Mouse (Mus musculus): ENCODE data around the gene Galt.
"Not testable (repeated sequence)": the region's sequence is repeated elsewhere in the genome, so short reads cannot be mapped to it uniquely, and the experiment has no call there.

DNA sequence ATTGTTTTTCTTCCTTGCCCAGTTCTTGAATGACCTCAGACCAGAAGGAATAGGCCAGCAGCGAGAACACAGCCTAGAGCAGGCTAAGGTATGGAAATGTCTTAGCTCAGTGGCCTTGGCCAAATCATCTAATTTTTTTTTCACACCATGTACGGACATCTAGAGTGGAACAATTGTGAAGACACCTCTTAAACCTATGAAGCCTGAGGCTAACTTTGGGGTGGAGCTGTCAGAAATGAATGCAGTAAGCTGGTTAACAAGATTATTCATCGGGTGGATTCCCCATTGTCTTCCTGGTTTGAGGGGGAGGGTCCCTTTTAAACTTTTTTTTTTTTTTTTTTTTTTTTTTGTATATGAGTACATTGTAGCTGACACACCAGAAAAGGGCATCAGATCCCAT lies 19.5 kb downstream of the Galt start:
- not testable (repeated sequence) for TF ChIP-seq CTCF (conservative IDR thresholded peaks at IDR 0.05; ENCODE audit: insufficient read depth, insufficient read length, low read depth, low read length); POLR2A (IDR thresholded peaks at IDR 0.05; ENCODE audit: low read depth, low read length)
